Mouse (Mus musculus) layer of hippocampus, adult 9-11 months (tissue): ENCODE measurements around the gene Dpf3.

Experiments
- DNase-seq: peaks from one replicate; pipeline ENCODE4 v3.0.0; 2022

Gene Dpf3

GRCm38 (mm10) chr12:83466053-83466452, 21.5 kb downstream of the Dpf3 start:
- DNase-seq: no peak

- DNase-seq: no peak
Measured at GRCm38 (mm10) chr12:83460272-83460671, 27.2 kb downstream of the Dpf3 start.

- no peak for DNase-seq
Measured at GRCm38 (mm10) chr12:83454697-83455321, 32.7 kb downstream of the Dpf3 start.

GRCm38 (mm10) chr12:83451850-83452249, 35.7 kb downstream of the Dpf3 start:
- DNase-seq: no peak

- DNase-seq: no peak
Measured at GRCm38 (mm10) chr12:83450471-83450870, 37.0 kb downstream of the Dpf3 start.

- no peak for DNase-seq
Measured at GRCm38 (mm10) chr12:83449202-83449601, 38.3 kb downstream of the Dpf3 start.

GRCm38 (mm10) chr12:83445587-83445986, 41.9 kb downstream of the Dpf3 start:
- DNase-seq: no peak

- no peak for DNase-seq
Measured at GRCm38 (mm10) chr12:83444448-83444847, 43.1 kb downstream of the Dpf3 start.

- DNase-seq: no peak
Measured at GRCm38 (mm10) chr12:83438002-83438401, 49.5 kb downstream of the Dpf3 start.

GRCm38 (mm10) chr12:83433987-83434698, 53.4 kb downstream of the Dpf3 start:
- DNase-seq: no peak

GRCm38 (mm10) chr12:83433436-83433835, 54.1 kb downstream of the Dpf3 start:
- DNase-seq: no peak

GRCm38 (mm10) chr12:83430207-83430606, 57.3 kb downstream of the Dpf3 start:
- no peak for DNase-seq

- DNase-seq: no peak
Measured at GRCm38 (mm10) chr12:83428016-83428415, 59.5 kb downstream of the Dpf3 start.

- DNase-seq: no peak
Measured at GRCm38 (mm10) chr12:83427601-83428000, 59.9 kb downstream of the Dpf3 start.

- no peak for DNase-seq
Measured at GRCm38 (mm10) chr12:83426326-83426725, 61.2 kb downstream of the Dpf3 start.

- no peak for DNase-seq
Measured at GRCm38 (mm10) chr12:83425736-83426135, 61.8 kb downstream of the Dpf3 start.

- no peak for DNase-seq
Measured at GRCm38 (mm10) chr12:83424720-83425444, 62.6 kb downstream of the Dpf3 start.

GRCm38 (mm10) chr12:83424086-83424719, 63.3 kb downstream of the Dpf3 start:
- DNase-seq: no peak

GRCm38 (mm10) chr12:83420346-83420745, 67.2 kb downstream of the Dpf3 start:
- no peak for DNase-seq

- no peak for DNase-seq
Measured at GRCm38 (mm10) chr12:83415207-83415606, 72.3 kb downstream of the Dpf3 start.

- DNase-seq: no peak
Measured at GRCm38 (mm10) chr12:83413684-83414083, 73.8 kb downstream of the Dpf3 start.

GRCm38 (mm10) chr12:83411721-83412521, 75.6 kb downstream of the Dpf3 start:
- peak; percentile 71 for DNase-seq

GRCm38 (mm10) chr12:83411032-83411431, 76.5 kb downstream of the Dpf3 start:
- no peak for DNase-seq
